Mouse (Mus musculus) bone marrow macrophage, adult 2 months (primary cell): ENCODE results near the gene E130114P18Rik. TPM values are rescaled to one million over a fixed set of nuclear protein-coding genes. Genes with fewer than 3 reads are reported as not detected.

ENCODE experiments used
- H3K27ac ChIP-seq: 2 replicates; pipeline ENCODE4 v1.5.1; 2012; ENCODE audit warnings: low read depth, low read length; ENCODE audit not compliant: insufficient read depth
- H3K4me1 ChIP-seq: 2 replicates; pipeline ENCODE4 v1.6.1; 2012; ENCODE audit warnings: low read length; ENCODE audit not compliant: control insufficient read depth, insufficient read depth
- H3K4me3 ChIP-seq: 2 replicates; pipeline ENCODE4 v1.5.1; 2012; ENCODE audit warnings: mild to moderate bottlenecking, low read length, moderate library complexity; ENCODE audit not compliant: insufficient read depth
- CTCF ChIP-seq: IDR thresholded peaks from 2 replicates; pipeline ENCODE4 v1.5.1; 2012; ENCODE audit warnings: low read depth, mild to moderate bottlenecking, low read length, moderate library complexity
- POLR2A ChIP-seq: IDR thresholded peaks from 2 replicates; pipeline ENCODE4 v1.6.1; 2012; ENCODE audit warnings: mild to moderate bottlenecking, low read depth, low read length, borderline replicate concordance
- polyA plus RNA-seq: library from polyadenylated mRNA; stranded (reverse); fragments of >200 nt; gene quantifications from 2 replicates; pipeline ENCODE4 v1.2.4, GENCODE M21; 2012; ENCODE audit not compliant: missing spikeins, insufficient read depth, insufficient read length

E130114P18Rik gene
- polyA plus RNA-seq, 1 experiment = not detected

GRCm38 (mm10) chr4:97628881-97629605 is 148.8 kb downstream of the E130114P18Rik start:
- H3K4me1 ChIP-seq = no peaks in the 10 kb centered on the region
- H3K4me3 ChIP-seq = no peak overlapping the region
- TF ChIP-seq CTCF (no peak), POLR2A (no peak)
- H3K27ac ChIP-seq = no peak overlapping the region

GRCm38 (mm10) chr4:97626002-97626720 is 151.7 kb downstream of the E130114P18Rik start:
- no peak overlapping the region for H3K27ac ChIP-seq
- no peaks in the 10 kb centered on the region for H3K4me1 ChIP-seq
- H3K4me3 ChIP-seq = no peak overlapping the region
- no peak for TF ChIP-seq POLR2A
- no peak for TF ChIP-seq CTCF

GRCm38 (mm10) chr4:97623165-97623564 is 154.7 kb downstream of the E130114P18Rik start:
- TF ChIP-seq CTCF = no peak
- no peak for TF ChIP-seq POLR2A
- H3K27ac ChIP-seq = no peak overlapping the region
- H3K4me1 ChIP-seq = no peaks in the 10 kb centered on the region
- no peak overlapping the region for H3K4me3 ChIP-seq

GRCm38 (mm10) chr4:97621731-97622130 is 156.1 kb downstream of the E130114P18Rik start:
- Histone ChIP-seq H3K27ac (no peak overlapping the region), H3K4me1 (no peaks in the 10 kb centered on the region), H3K4me3 (no peak overlapping the region)
- TF ChIP-seq CTCF (no peak), POLR2A (no peak)

- TF ChIP-seq POLR2A (no peak), CTCF (no peak)
- H3K4me3 ChIP-seq = no peak overlapping the region
- no peak overlapping the region for H3K27ac ChIP-seq
- H3K4me1 ChIP-seq = no peaks in the 10 kb centered on the region
Measured at GRCm38 (mm10) chr4:97620409-97620808, 157.5 kb downstream of the E130114P18Rik start.

- Histone ChIP-seq H3K4me3 (no peak overlapping the region), H3K4me1 (no peaks in the 10 kb centered on the region), H3K27ac (no peak overlapping the region)
- TF ChIP-seq POLR2A (no peak), CTCF (no peak)
Measured at GRCm38 (mm10) chr4:97618668-97619373, 159.1 kb downstream of the E130114P18Rik start.

GRCm38 (mm10) chr4:97615031-97615430 is 162.8 kb downstream of the E130114P18Rik start:
- H3K4me3 ChIP-seq = no peak overlapping the region
- no peak overlapping the region for H3K27ac ChIP-seq
- H3K4me1 ChIP-seq = no peaks in the 10 kb centered on the region
- TF ChIP-seq POLR2A = no peak
- TF ChIP-seq CTCF = no peak

GRCm38 (mm10) chr4:97611251-97611847 is 166.5 kb downstream of the E130114P18Rik start:
- TF ChIP-seq POLR2A (no peak), CTCF (no peak)
- Histone ChIP-seq H3K27ac (no peak overlapping the region), H3K4me1 (no peaks in the 10 kb centered on the region)

GRCm38 (mm10) chr4:97609831-97610727 is 167.8 kb downstream of the E130114P18Rik start:
- Histone ChIP-seq H3K27ac (no peak overlapping the region), H3K4me1 (no peaks in the 10 kb centered on the region), H3K4me3 (no peak overlapping the region)
- TF ChIP-seq CTCF (no peak), POLR2A (no peak)

More at GRCm38 (mm10) chr4:97611251-97611847, 166.5 kb downstream of the E130114P18Rik start:
- no peak overlapping the region for H3K4me3 ChIP-seq
